Mouse (Mus musculus): ENCODE results near the gene Nmt1.

Nmt1 gene

DNA sequence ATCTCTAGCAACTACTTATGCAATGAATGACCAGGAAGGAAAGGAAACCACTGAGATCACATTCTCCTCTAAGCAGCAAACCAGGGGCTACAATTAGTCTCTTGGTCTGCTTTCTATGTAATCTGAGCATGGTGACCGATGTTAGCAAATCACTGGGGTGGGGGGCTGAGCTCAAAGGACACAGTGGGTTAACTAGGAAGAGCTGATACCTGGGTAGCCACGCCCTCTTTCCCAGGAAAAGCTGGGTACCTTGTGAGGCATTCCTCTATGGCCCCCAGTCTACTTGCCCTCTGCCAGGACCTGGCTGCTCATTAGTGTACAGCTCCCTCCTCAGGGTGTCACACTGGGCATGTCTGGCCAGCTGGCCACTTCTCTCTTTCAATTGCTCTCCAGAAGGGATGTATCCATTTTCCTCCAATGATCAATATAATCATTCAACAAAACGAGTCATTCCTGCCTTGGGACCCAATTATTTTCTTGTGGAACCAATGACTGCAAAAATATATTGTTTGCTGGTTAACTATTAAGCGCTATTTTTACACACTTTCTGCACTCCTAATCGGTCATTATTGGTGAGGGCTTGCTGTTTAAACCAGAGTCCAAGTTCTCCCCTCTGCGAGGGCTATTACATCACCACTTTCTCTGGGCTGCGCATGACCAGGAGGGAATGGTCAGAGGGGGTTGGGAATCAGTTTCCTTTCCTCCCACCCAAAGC lies 21.5 kb upstream of the Nmt1 start:
- no peak for DNase-seq

DNA sequence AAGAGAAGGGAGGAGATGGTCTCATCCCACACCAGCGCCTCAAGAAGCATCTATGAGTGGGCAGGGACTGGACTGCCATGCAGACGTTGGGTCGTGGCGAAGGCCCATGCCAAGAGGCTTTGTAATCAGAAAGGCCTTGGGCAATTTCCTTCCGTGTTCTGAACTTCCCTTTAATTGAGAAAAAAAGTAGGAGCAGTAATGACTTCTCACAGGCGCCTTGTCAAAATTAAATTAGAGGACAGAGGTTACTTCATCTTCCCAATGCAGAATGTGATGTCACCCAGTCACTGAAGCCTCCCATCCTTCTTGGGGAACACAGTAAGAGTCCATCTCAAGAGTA lies 21.0 kb upstream of the Nmt1 start:
- DNase-seq, result no peak

- no peak for DNase-seq
Observed at GRCm38 (mm10) chr11:103008558-103008957, 19.4 kb upstream of the Nmt1 start.

DNA sequence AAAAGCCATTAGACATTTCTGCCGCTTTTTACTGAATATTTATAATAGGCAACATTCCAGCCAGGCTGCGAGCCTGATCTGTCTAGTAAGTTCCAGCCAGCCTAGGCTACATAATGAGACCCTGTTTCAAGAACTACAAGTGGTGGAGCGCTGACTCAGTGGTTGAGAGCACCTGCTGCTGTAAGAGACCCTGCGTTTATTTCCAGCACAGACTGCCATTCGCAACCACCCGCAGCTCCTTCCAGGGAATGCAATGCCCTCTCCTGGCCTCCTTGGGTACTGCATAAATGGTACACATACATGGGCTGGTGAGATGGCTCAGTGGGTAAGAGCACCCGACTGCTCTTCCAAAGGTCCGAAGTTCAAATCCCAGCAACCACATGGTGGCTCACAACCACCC lies 18.8 kb upstream of the Nmt1 start:
- DNase-seq, result peak; percentile 53

- no peak for DNase-seq
Observed at GRCm38 (mm10) chr11:103010454-103011205, 17.4 kb upstream of the Nmt1 start.

GRCm38 (mm10) chr11:103011206-103011497 lies 16.8 kb upstream of the Nmt1 start:
- no peak for DNase-seq

GRCm38 (mm10) chr11:103015881-103016825 lies 11.8 kb upstream of the Nmt1 start:
- no peak for DNase-seq

- peak; percentile 99 for DNase-seq
Observed at GRCm38 (mm10) chr11:103016930-103017329, 11.1 kb upstream of the Nmt1 start.

- DNase-seq, result no peak
Observed at GRCm38 (mm10) chr11:103017661-103018060, 10.3 kb upstream of the Nmt1 start.

GRCm38 (mm10) chr11:103018860-103019259 lies 9.1 kb upstream of the Nmt1 start:
- DNase-seq, result no peak

DNA sequence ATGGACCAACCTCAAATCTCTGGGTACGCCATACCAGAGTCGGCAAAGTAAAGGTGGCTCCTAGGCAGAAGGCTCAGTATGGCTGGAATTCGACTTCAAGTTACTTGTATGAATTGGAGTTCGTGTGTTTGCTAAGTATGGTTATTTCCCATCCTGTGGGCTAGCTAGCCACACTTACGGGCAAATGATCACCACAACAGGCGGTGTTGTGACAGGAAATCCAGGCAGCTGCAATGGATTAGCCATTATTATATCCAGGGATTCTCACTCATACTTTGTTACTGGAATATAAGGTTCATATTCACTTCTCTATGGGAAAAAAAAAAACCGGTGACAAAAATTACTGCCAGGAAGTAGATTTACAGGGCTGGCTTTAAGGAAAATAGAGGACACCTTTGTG lies 8.7 kb upstream of the Nmt1 start:
- no peak for DNase-seq

DNA sequence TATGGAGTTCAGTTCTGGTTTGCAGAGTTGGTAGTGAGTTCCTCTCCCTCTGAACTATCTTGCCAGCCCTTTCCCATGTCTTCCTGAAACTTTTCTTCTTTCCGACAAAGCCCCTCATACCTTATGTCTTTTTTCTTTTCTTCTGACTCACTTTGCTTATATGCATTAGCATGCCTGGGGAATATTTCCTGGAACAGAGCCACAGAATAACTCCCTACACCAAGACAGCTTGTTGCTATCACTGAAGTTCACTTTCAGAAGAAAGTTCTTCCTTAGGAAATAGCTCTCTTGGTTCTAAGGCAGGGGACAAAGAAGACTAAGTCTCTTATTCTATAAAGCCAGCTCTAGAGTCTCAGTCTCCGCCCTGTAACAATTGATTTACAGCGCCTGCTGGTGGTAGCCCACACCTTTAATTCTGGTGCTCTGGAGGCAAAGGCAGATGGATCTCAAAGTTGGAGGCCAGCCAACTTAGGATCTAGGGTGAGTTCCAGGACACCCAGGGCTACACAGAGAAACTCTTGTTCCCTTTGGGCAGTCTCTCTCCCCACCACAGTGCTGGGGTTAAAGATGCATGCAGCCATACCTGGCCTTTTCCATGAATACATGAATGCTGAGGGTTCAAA lies 7.2 kb upstream of the Nmt1 start:
- DNase-seq, result no peak

- DNase-seq, result no peak
Observed at GRCm38 (mm10) chr11:103023974-103024373, 4.0 kb upstream of the Nmt1 start.

DNA sequence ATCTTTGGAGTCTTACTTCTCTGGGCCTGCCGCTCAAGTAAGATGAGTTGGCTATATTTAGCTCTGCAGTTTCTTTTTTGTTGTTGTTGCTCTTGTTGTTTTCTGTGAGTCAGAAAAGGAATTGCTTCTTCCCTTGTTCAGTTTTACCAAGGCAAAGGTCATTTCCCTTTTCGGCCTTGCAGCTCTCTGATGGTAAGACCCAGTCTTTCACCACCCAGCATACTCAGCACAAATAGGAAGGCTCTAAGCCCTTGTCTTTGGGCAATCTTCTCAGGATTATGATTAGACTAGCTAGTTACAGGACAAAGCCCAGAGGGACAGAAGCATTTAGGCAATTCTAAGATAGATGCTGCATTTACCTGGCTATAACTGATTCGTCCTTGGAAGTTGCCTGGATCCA lies 1.1 kb upstream of the Nmt1 start:
- no peak for DNase-seq

- DNase-seq, result no peak
Observed at GRCm38 (mm10) chr11:103027570-103028175, 317 bp upstream of the Nmt1 start.

- no peak for DNase-seq
Observed at GRCm38 (mm10) chr11:103033030-103033429, 5.0 kb downstream of the Nmt1 start.

- DNase-seq, result no peak
Observed at GRCm38 (mm10) chr11:103035007-103035406, 7.0 kb downstream of the Nmt1 start.

GRCm38 (mm10) chr11:103036881-103037465 lies 9.0 kb downstream of the Nmt1 start:
- DNase-seq, result no peak

- peak; percentile 25 for DNase-seq
Observed at GRCm38 (mm10) chr11:103038037-103038436, 10.0 kb downstream of the Nmt1 start.

DNA sequence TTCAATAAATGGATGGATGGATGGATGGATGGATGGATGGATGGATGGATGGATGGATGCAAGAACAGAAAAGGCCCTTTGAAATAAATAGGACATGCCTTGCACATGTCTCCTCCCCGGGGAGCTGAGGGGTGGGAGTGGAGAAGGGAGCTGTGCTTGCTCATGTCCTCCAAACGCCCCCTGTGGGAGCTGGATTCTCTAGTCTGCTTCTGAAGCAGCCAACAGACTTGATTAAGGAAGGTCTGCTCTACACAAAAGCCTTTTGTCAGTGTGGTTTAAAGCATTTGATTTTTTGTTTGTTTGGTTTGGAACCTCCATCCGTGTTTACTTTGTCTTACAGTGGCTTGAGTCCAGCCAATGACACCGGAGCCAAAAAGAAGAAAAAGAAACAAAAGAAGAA lies 14.8 kb downstream of the Nmt1 start:
- no peak for DNase-seq

- no peak for DNase-seq
Observed at GRCm38 (mm10) chr11:103043982-103044381, 16.0 kb downstream of the Nmt1 start.

GRCm38 (mm10) chr11:103046286-103046685 lies 18.3 kb downstream of the Nmt1 start:
- no peak for DNase-seq
